Mouse (Mus musculus) heart, adult 2 months (tissue): ENCODE measurements at regions not wholly inside any gene's neighbourhood (a gene's known extent, or its start where the extent isn't known, plus 50 kb on each side); places are given as distances from the start of the nearest gene placed in this dataset.

Source experiments
- CTCF ChIP-seq: fragments of 200-600 bp; IDR thresholded peaks from 2 replicates; pipeline ENCODE4 v1.8.1; 2022; ENCODE audit warnings: antibody characterized with exemption, mild to moderate bottlenecking, moderate library complexity
- POLR2A ChIP-seq: fragments of 200-500 bp; IDR thresholded peaks from 2 replicates; pipeline ENCODE4 v1.6.1; 2011; ENCODE audit warnings: mild to moderate bottlenecking, low read depth, low read length, control low read depth; ENCODE audit not compliant: insufficient read depth

- no peak for TF ChIP-seq CTCF
- TF ChIP-seq POLR2A, result no peak
Measured at GRCm38 (mm10) chr17:51246038-51246437, 66.9 kb upstream of the Tbc1d5 start.
